In genomic region chr17:51826461-51826860, GRCm38 (mm10) we compare ENCODE assay signal across 18 mouse cellular contexts. TPM values are rescaled to one million over a fixed set of nuclear protein-coding genes. Genes with fewer than 3 reads are reported as not detected.
A peak's percentile ranks its signal among the peaks of the same experiment; 100 is the strongest.
DNase-seq lines count a peak whose midpoint lies in the region; ATAC-seq and TF ChIP-seq lines count a peak whose summit lies in the region.
"Had no signal": no experiment of that assay in that cellular context is flagged by ENCODE, and none has a peak within 500 bp of the region (broad histone marks: within the 10 kb centered on the region; RNA-seq: fewer than 3 reads in every experiment).

No protein-coding gene starts in this region.

- H3K4me3 ChIP-seq in midbrain, embryonic 13.5 days (replicated peaks): no peak overlapping the region
- H3K4me3 ChIP-seq in midbrain, postnatal 0 days (ENCODE audit: low read depth, low read length): no peak overlapping the region
- H3K4me3 ChIP-seq in forebrain, embryonic 13.5 days: no peak overlapping the region
- H3K4me3 ChIP-seq: forebrain, embryonic 10.5 days; hindbrain, embryonic 12.5 days; neural tube, embryonic 13.5 days had no signal

- H3K4me2 ChIP-seq in midbrain, embryonic 13.5 days (replicated peaks): no peak overlapping the region
- no peak overlapping the region for H3K4me2 ChIP-seq in midbrain, postnatal 0 days (ENCODE audit: low read depth, low read length, poor library complexity, severe bottlenecking)
- H3K4me2 ChIP-seq in forebrain, embryonic 13.5 days: no peak overlapping the region
- H3K4me2 ChIP-seq: hindbrain, embryonic 12.5 days; neural tube, embryonic 13.5 days had no signal

- no peak for TF ChIP-seq CTCF in midbrain, postnatal 0 days (IDR thresholded peaks at IDR 0.05)

- peaks cover 2% of the 10 kb centered on the region for H3K4me1 ChIP-seq in midbrain, embryonic 13.5 days (replicated peaks)
- peaks cover 2% of the 10 kb centered on the region; the same call in 1 of the 2 replicates for H3K4me1 ChIP-seq in midbrain, postnatal 0 days (ENCODE audit: insufficient read depth, low read length)
- H3K4me1 ChIP-seq in forebrain, embryonic 13.5 days: peaks cover 3% of the 10 kb centered on the region

- H3K36me3 ChIP-seq in midbrain, embryonic 13.5 days: no peaks in the 10 kb centered on the region
- H3K36me3 ChIP-seq in midbrain, postnatal 0 days (ENCODE audit: insufficient read depth, low read length): no peaks in the 10 kb centered on the region
- H3K36me3 ChIP-seq in forebrain, embryonic 13.5 days (ENCODE audit: poor library complexity, severe bottlenecking): no peaks in the 10 kb centered on the region
- H3K36me3 ChIP-seq: forebrain, embryonic 10.5 days; hindbrain, embryonic 12.5 days; neural tube, embryonic 13.5 days had no signal

- H3K27ac ChIP-seq in midbrain, embryonic 13.5 days: no peak overlapping the region
- no peak overlapping the region for H3K27ac ChIP-seq in midbrain, postnatal 0 days (ENCODE audit: low read depth, low read length)
- H3K27ac ChIP-seq in forebrain, embryonic 13.5 days: no peak overlapping the region
- H3K27ac ChIP-seq: forebrain, embryonic 10.5 days; hindbrain, embryonic 12.5 days; neural tube, embryonic 13.5 days had no signal

- H3K27me3 ChIP-seq in midbrain, embryonic 13.5 days: peaks cover 19% of the 10 kb centered on the region
- peaks cover 7% of the 10 kb centered on the region for H3K27me3 ChIP-seq in midbrain, postnatal 0 days (ENCODE audit: insufficient read depth, low read length)
- peaks cover 11% of the 10 kb centered on the region for H3K27me3 ChIP-seq in forebrain, embryonic 13.5 days

- 0 out of 2 replicates have a peak, but pooled peaks have one; percentile 17 for ATAC-seq in midbrain, embryonic 13.5 days
- no peak for ATAC-seq in midbrain, postnatal 0 days (ENCODE audit: low FRiP score)
- ATAC-seq in activated CD4-positive, CD25-positive, alpha-beta regulatory T cell, adult 4 months: peak; percentile 76
- ATAC-seq in forebrain, embryonic 13.5 days: no peak

- no peaks in the 10 kb centered on the region for H3K9me3 ChIP-seq in midbrain, embryonic 13.5 days
- H3K9me3 ChIP-seq in midbrain, postnatal 0 days (ENCODE audit: low read length): no peaks in the 10 kb centered on the region
- H3K9me3 ChIP-seq in forebrain, embryonic 13.5 days (replicated peaks): no peaks in the 10 kb centered on the region
- H3K9me3 ChIP-seq: forebrain, embryonic 10.5 days; hindbrain, embryonic 12.5 days; neural tube, embryonic 13.5 days had no signal

- DNase-seq in midbrain, postnatal 0 days (ENCODE audit: low spot score): no peak
- peak; percentile 55 to 78 for DNase-seq in thymus, adult 18-20 months
- no peak for DNase-seq in kidney, adult 9 months
- no peak for DNase-seq in adrenal gland, postnatal 25 days
- no peak for DNase-seq in layer of hippocampus, adult 9-11 months
- DNase-seq: adrenal gland, postnatal 14 days; cerebellum, adult 8-10 months; gastrocnemius, postnatal 14 days; heart, postnatal 10 days; kidney, adult 11 months; kidney, postnatal 25 days; lung, postnatal 14 days had no signal

- H3K9ac ChIP-seq in midbrain, embryonic 13.5 days (replicated peaks): no peak overlapping the region
- no peak overlapping the region for H3K9ac ChIP-seq in midbrain, postnatal 0 days (replicated peaks; ENCODE audit: low read length, poor library complexity, severe bottlenecking)
- no peak overlapping the region for H3K9ac ChIP-seq in forebrain, embryonic 13.5 days
- H3K9ac ChIP-seq: hindbrain, embryonic 12.5 days; neural tube, embryonic 13.5 days had no signal

- 74% methylated on average over 4 of the region's 4 CpGs for WGBS in midbrain, embryonic 13.5 days
- WGBS in midbrain, postnatal 0 days: 79% methylated on average over 4 of the region's 4 CpGs
- WGBS in forebrain, embryonic 13.5 days: 71% methylated on average over 4 of the region's 4 CpGs

RNA-seq across cellular contexts. Expression of gene Satb1, which starts 6.6 kb away (rescaled TPM):
- 28.3 and 30.1 TPM in 2 replicates for polyA plus RNA-seq in midbrain, embryonic 13.5 days (2015; fragmentation: Nextera tagmentation; extraction: Ambion mirVana)
- total RNA-seq in midbrain, postnatal 0 days (2014; rRNA removed): 26.6 and 29.8 TPM in 2 replicates
- polyA plus RNA-seq in midbrain, postnatal 0 days (2015; fragmentation: Nextera tagmentation; extraction: Ambion mirVana): 11.7 and 13.6 TPM in 2 replicates
- 10 to 100 TPM; 41.0 to 63.4 TPM for polyA plus RNA-seq in activated CD4-positive, CD25-positive, alpha-beta regulatory T cell, adult 4 months (2017; shearing (Covaris generic))
- polyA plus RNA-seq in forebrain, embryonic 13.5 days (2015; fragmentation: Nextera tagmentation; extraction: Ambion mirVana): 34.7 TPM in 2 replicates
- 24.1 and 27.1 TPM in 2 replicates for total RNA-seq in adrenal gland, postnatal 25 days (2021)

Comparison
In these comparisons a context has a peak if more than half of its experiments do, and no peak if none do; other contexts are left out.
1. ATAC-seq: peak in midbrain, embryonic 13.5 days (single experiment) and activated CD4-positive, CD25-positive, alpha-beta regulatory T cell, adult 4 months (single experiment); none in midbrain, postnatal 0 days (single experiment) and forebrain, embryonic 13.5 days (single experiment).
2. DNase-seq: peak in thymus, adult 18-20 months (2 of 2); none in midbrain, postnatal 0 days (single experiment), kidney, adult 9 months (single experiment), adrenal gland, postnatal 25 days (single experiment) and layer of hippocampus, adult 9-11 months (single experiment).